Comparison of ENCODE assay signal across 8 mouse cellular contexts in genomic region chr10:128900698-128901097, GRCm38 (mm10). TPM values are rescaled to one million over a fixed set of nuclear protein-coding genes. Genes with fewer than 3 reads are reported as not detected.
A peak's percentile ranks its signal among the peaks of the same experiment; 100 is the strongest.
DNase-seq lines count a peak whose midpoint lies in the region; ATAC-seq and TF ChIP-seq lines count a peak whose summit lies in the region.

Gene Cd63 (plus strand): TSS chr10:128900989.

- intact Hi-C loops in left cerebral cortex, adult 2 months (cut with DNase I) = no loop called here

- no peak within 1 kb of the TSS for H3K9ac ChIP-seq in kidney, postnatal 0 days (ENCODE audit: low read depth, low read length)
- H3K9ac ChIP-seq in midbrain, embryonic 12.5 days (replicated peaks) = no peak within 1 kb of the TSS

- H3K4me1 ChIP-seq in brown adipose tissue, adult 24 weeks (ENCODE audit: control insufficient read depth, insufficient read depth, insufficient read length, low read length) = no peaks in the 10 kb centered on the region
- peaks cover 8% of the 10 kb centered on the region for H3K4me1 ChIP-seq in kidney, postnatal 0 days (replicated peaks; ENCODE audit: insufficient read depth, low read length)
- H3K4me1 ChIP-seq in midbrain, embryonic 12.5 days = 0 out of 2 replicates have a peak, but pooled peaks cover 5% of the 10 kb centered on the region

- no peak within 1 kb of the TSS for H3K4me3 ChIP-seq in left cerebral cortex, adult 2 months
- H3K4me3 ChIP-seq in brown adipose tissue, adult 24 weeks (ENCODE audit: insufficient read depth, low read depth, low read length) = no peak within 1 kb of the TSS
- no peak within 1 kb of the TSS for H3K4me3 ChIP-seq in kidney, postnatal 0 days (replicated peaks; ENCODE audit: low read depth, low read length)
- H3K4me3 ChIP-seq in midbrain, embryonic 12.5 days = no peak within 1 kb of the TSS

- ATAC-seq in kidney, postnatal 0 days (replicated peaks; ENCODE audit: low FRiP score, low read depth) = no peak
- no peak for ATAC-seq in midbrain, embryonic 12.5 days (ENCODE audit: low FRiP score, low read depth)

- DNase-seq in left cerebral cortex, adult 2 months (ENCODE audit: extremely low spot score in 1 of 2, low spot score in 2 of 2) = no peak
- no peak for DNase-seq in left cerebral cortex, adult 11 months (ENCODE audit: low spot score)
- DNase-seq in heart, adult 18-20 months = no peak
- no peak for DNase-seq in kidney, postnatal 0 days (ENCODE audit: low spot score)
- DNase-seq in cerebellum, postnatal 36 days = no peak
- DNase-seq in retina, postnatal 1 day = no peak

- WGBS in kidney, postnatal 0 days = 80% methylated on average over 3 of the region's 3 CpGs
- WGBS in midbrain, embryonic 12.5 days = 91% methylated on average over 3 of the region's 3 CpGs

- H3K4me2 ChIP-seq in kidney, postnatal 0 days (ENCODE audit: low read length) = no peak within 1 kb of the TSS
- H3K4me2 ChIP-seq in midbrain, embryonic 12.5 days (replicated peaks) = no peak within 1 kb of the TSS

- H3K9me3 ChIP-seq in kidney, postnatal 0 days (replicated peaks; ENCODE audit: low read length) = no peaks in the 10 kb centered on the region
- no peaks in the 10 kb centered on the region for H3K9me3 ChIP-seq in midbrain, embryonic 12.5 days

- no peaks in the 10 kb centered on the region for H3K36me3 ChIP-seq in kidney, postnatal 0 days (ENCODE audit: insufficient read depth, low read length)
- no peaks in the 10 kb centered on the region for H3K36me3 ChIP-seq in midbrain, embryonic 12.5 days

- H3K27ac ChIP-seq in left cerebral cortex, adult 2 months = no peak within 1 kb of the TSS
- H3K27ac ChIP-seq in brown adipose tissue, adult 24 weeks (replicated peaks; ENCODE audit: low read depth, low read length) = no peak within 1 kb of the TSS
- H3K27ac ChIP-seq in kidney, postnatal 0 days = peak within 1 kb of the TSS; percentile 47
- no peak within 1 kb of the TSS for H3K27ac ChIP-seq in midbrain, embryonic 12.5 days (replicated peaks)

- H3K27me3 ChIP-seq in kidney, postnatal 0 days (ENCODE audit: insufficient read depth, low read length) = 0 out of 2 replicates have a peak, but pooled peaks cover 3% of the 10 kb centered on the region
- peaks cover 23% of the 10 kb centered on the region for H3K27me3 ChIP-seq in midbrain, embryonic 12.5 days

- TF ChIP-seq CTCF in left cerebral cortex, adult 2 months (IDR thresholded peaks at IDR 0.05) = no peak
- no peak for TF ChIP-seq CTCF in kidney, postnatal 0 days (IDR thresholded peaks at IDR 0.05; ENCODE audit: low read depth)

RNA-seq across cellular contexts. Expression of gene Cd63, which starts in this region (rescaled TPM):
- 10 to 100 TPM; 63.7 to 73.3 TPM for total RNA-seq in left cerebral cortex, adult 2 months (2021)
- polyA plus RNA-seq in brown adipose tissue, adult 24 weeks (2012; ENCODE audit: insufficient read depth, insufficient read length, missing spikeins) = 59.5 and 73.6 TPM in 2 replicates
- total RNA-seq in heart, adult 18-20 months (2021) = 100 to 1,000 TPM; 144 to 158 TPM
- 1,350 and 1,394 TPM in 2 replicates for polyA plus RNA-seq in kidney, postnatal 0 days (2015; fragmentation: Nextera tagmentation; extraction: Ambion mirVana)
- polyA plus RNA-seq in midbrain, embryonic 12.5 days (2016; fragmentation: Nextera tagmentation; extraction: Ambion mirVana) = 168 and 190 TPM in 2 replicates
